ENCODE assay signal across 19 mouse cellular contexts in the genomic region with DNA sequence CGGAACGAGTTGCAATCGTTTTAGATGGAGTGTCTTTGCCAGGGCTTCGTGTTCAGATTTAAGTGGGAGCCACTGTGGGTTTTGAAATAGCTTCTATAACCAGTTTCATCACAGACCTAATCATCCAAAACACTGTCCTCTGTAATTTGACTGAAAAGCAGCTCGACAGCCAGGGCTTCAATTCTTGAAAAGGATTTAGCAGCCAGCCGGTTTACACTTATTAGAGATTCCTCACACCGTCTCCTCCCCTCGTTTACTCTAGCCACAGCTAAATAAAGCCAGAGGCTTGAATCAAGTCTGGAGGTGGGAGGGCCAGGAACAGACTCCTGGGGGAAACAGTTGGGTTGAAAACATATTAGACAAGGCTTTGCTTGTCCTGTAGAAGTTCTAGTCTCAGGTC.
A peak's percentile ranks its signal among the peaks of the same experiment; 100 is the strongest.
DNase-seq lines count a peak whose midpoint lies in the region; ATAC-seq and TF ChIP-seq lines count a peak whose summit lies in the region.
"Had no signal": no experiment of that assay in that cellular context is flagged by ENCODE, and none has a peak within 500 bp of the region (broad histone marks: within the 10 kb centered on the region; RNA-seq: fewer than 3 reads in every experiment).

No protein-coding gene starts in this region.

- peak overlapping the region; percentile 31 for H3K27ac ChIP-seq in midbrain, embryonic 12.5 days (replicated peaks)
- no peak overlapping the region for H3K27ac ChIP-seq in midbrain, postnatal 0 days (ENCODE audit: low read depth, low read length)
- H3K27ac ChIP-seq in forebrain, embryonic 12.5 days, result peak overlapping the region; percentile 54
- peak overlapping the region; percentile 43; the same call in 1 of the 2 replicates for H3K27ac ChIP-seq in hindbrain, embryonic 14.5 days
- H3K27ac ChIP-seq: kidney, postnatal 0 days; liver, embryonic 12.5 days; lung, embryonic 15.5 days; neural tube, embryonic 13.5 days had no signal

- peaks cover 12% of the 10 kb centered on the region for H3K4me1 ChIP-seq in midbrain, embryonic 12.5 days
- H3K4me1 ChIP-seq in midbrain, postnatal 0 days (ENCODE audit: insufficient read depth, low read length), result no peaks in the 10 kb centered on the region
- H3K4me1 ChIP-seq in forebrain, embryonic 12.5 days, result peaks cover 29% of the 10 kb centered on the region
- no peaks in the 10 kb centered on the region for H3K4me1 ChIP-seq in hindbrain, embryonic 14.5 days (replicated peaks; ENCODE audit: control insufficient read depth, insufficient read depth, low read length)
- H3K4me1 ChIP-seq: liver, embryonic 12.5 days; lung, embryonic 15.5 days had no signal

- no peak overlapping the region for H3K9ac ChIP-seq in midbrain, embryonic 12.5 days (replicated peaks)
- no peak overlapping the region for H3K9ac ChIP-seq in midbrain, postnatal 0 days (replicated peaks; ENCODE audit: low read length, poor library complexity, severe bottlenecking)
- H3K9ac ChIP-seq in forebrain, embryonic 12.5 days, result no peak overlapping the region
- no peak overlapping the region for H3K9ac ChIP-seq in hindbrain, embryonic 14.5 days
- H3K9ac ChIP-seq: liver, embryonic 12.5 days; lung, embryonic 15.5 days; neural tube, embryonic 13.5 days had no signal

- 26% methylated on average over 8 of the region's 8 CpGs for WGBS in midbrain, embryonic 12.5 days
- 23% methylated on average over 8 of the region's 8 CpGs for WGBS in midbrain, postnatal 0 days
- WGBS in forebrain, embryonic 12.5 days, result 31% methylated on average over 8 of the region's 8 CpGs
- 34% methylated on average over 8 of the region's 8 CpGs for WGBS in hindbrain, embryonic 14.5 days

- peaks cover 4% of the 10 kb centered on the region for H3K27me3 ChIP-seq in midbrain, embryonic 12.5 days
- H3K27me3 ChIP-seq in midbrain, postnatal 0 days (ENCODE audit: insufficient read depth, low read length), result no peaks in the 10 kb centered on the region
- H3K27me3 ChIP-seq in forebrain, embryonic 12.5 days, result no peaks in the 10 kb centered on the region
- H3K27me3 ChIP-seq in hindbrain, embryonic 14.5 days (ENCODE audit: control insufficient read depth, insufficient read depth, low read length), result no peaks in the 10 kb centered on the region
- H3K27me3 ChIP-seq: liver, embryonic 12.5 days; lung, embryonic 15.5 days; neural tube, embryonic 13.5 days had no signal

- no peak overlapping the region for H3K4me3 ChIP-seq in midbrain, embryonic 12.5 days
- no peak overlapping the region for H3K4me3 ChIP-seq in midbrain, postnatal 0 days (ENCODE audit: low read depth, low read length)
- no peak overlapping the region for H3K4me3 ChIP-seq in forebrain, embryonic 12.5 days (replicated peaks)
- H3K4me3 ChIP-seq in hindbrain, embryonic 14.5 days (replicated peaks; ENCODE audit: low read length), result no peak overlapping the region
- H3K4me3 ChIP-seq: erythroblast, embryonic 14.5 days; liver, embryonic 12.5 days; lung, embryonic 15.5 days; neural tube, embryonic 13.5 days had no signal

- TF ChIP-seq CTCF in midbrain, postnatal 0 days (IDR thresholded peaks at IDR 0.05), result no peak

- no peak for ATAC-seq in midbrain, embryonic 12.5 days (ENCODE audit: low FRiP score, low read depth)
- no peak for ATAC-seq in midbrain, postnatal 0 days (ENCODE audit: low FRiP score)
- no peak for ATAC-seq in forebrain, embryonic 12.5 days (ENCODE audit: low FRiP score)
- ATAC-seq in hindbrain, embryonic 14.5 days (ENCODE audit: low FRiP score), result no peak
- ATAC-seq: intestine, postnatal 0 days; liver, embryonic 12.5 days; Patski had no signal

- H3K4me2 ChIP-seq in midbrain, embryonic 12.5 days (replicated peaks), result no peak overlapping the region
- H3K4me2 ChIP-seq in midbrain, postnatal 0 days (ENCODE audit: low read depth, low read length, poor library complexity, severe bottlenecking), result no peak overlapping the region
- H3K4me2 ChIP-seq in forebrain, embryonic 12.5 days, result no peak overlapping the region
- no peak overlapping the region for H3K4me2 ChIP-seq in hindbrain, embryonic 14.5 days (replicated peaks)
- H3K4me2 ChIP-seq: heart, embryonic 11.5 days; liver, embryonic 12.5 days; lung, embryonic 15.5 days; neural tube, embryonic 13.5 days had no signal

- H3K9me3 ChIP-seq in midbrain, embryonic 12.5 days, result no peaks in the 10 kb centered on the region
- H3K9me3 ChIP-seq in midbrain, postnatal 0 days (ENCODE audit: low read length), result no peaks in the 10 kb centered on the region
- no peaks in the 10 kb centered on the region for H3K9me3 ChIP-seq in forebrain, embryonic 12.5 days
- no peaks in the 10 kb centered on the region for H3K9me3 ChIP-seq in hindbrain, embryonic 14.5 days (ENCODE audit: control insufficient read depth, low read length)
- H3K9me3 ChIP-seq: liver, embryonic 12.5 days; lung, embryonic 15.5 days; neural tube, embryonic 13.5 days had no signal

- no peak for DNase-seq in midbrain, postnatal 0 days (ENCODE audit: low spot score)
- DNase-seq in hindbrain, embryonic 14.5 days (ENCODE audit: low spot score), result no peak
- DNase-seq in kidney, postnatal 25 days, result no peak
- DNase-seq in left cerebral cortex, adult 8-10 months (ENCODE audit: low spot score in 2 of 2), result no peak
- DNase-seq in spleen, postnatal 4 days (ENCODE audit: low spot score in 2 of 2), result no peak
- DNase-seq: adrenal gland, postnatal 36 days; cerebellum, adult 9-10 months; heart, postnatal 36 days; right cerebral cortex, postnatal 14 days had no signal

- no peaks in the 10 kb centered on the region for H3K36me3 ChIP-seq in midbrain, embryonic 12.5 days
- no peaks in the 10 kb centered on the region for H3K36me3 ChIP-seq in midbrain, postnatal 0 days (ENCODE audit: insufficient read depth, low read length)
- no peaks in the 10 kb centered on the region for H3K36me3 ChIP-seq in forebrain, embryonic 12.5 days (replicated peaks)
- no peaks in the 10 kb centered on the region for H3K36me3 ChIP-seq in hindbrain, embryonic 14.5 days (replicated peaks; ENCODE audit: control insufficient read depth, insufficient read depth)
- H3K36me3 ChIP-seq: liver, embryonic 12.5 days; lung, embryonic 15.5 days; neural tube, embryonic 13.5 days had no signal
